Mouse (Mus musculus) kidney, embryonic 16.5 days (tissue): Measurements from ENCODE around the gene Luc7l2. TPM values are rescaled to one million over a fixed set of nuclear protein-coding genes. Genes with fewer than 3 reads are reported as not detected.
A peak's percentile ranks its signal among the peaks of the same experiment; 100 is the strongest.
"Not testable (repeated sequence)": the region's sequence is repeated elsewhere in the genome, so short reads cannot be mapped to it uniquely, and the experiment has no call there.

Experiments
- ATAC-seq: fragments of 200-750 bp; cut with Nextera tagmentation; 2 replicates; pipeline ENCODE4 v1.8.0; 2017; ENCODE audit warnings: moderate TSS enrichment; ENCODE audit not compliant: low FRiP score, low TSS enrichment
- H3K27ac ChIP-seq: fragments of 300-500 bp; sonication (generic); 2 replicates; pipeline ENCODE4 v1.5.1; 2014; ENCODE audit warnings: low read length
- H3K27me3 ChIP-seq: fragments of 300-500 bp; sonication (generic); 2 replicates; pipeline ENCODE4 v1.6.1; 2014; ENCODE audit warnings: low read length, control low read depth, mixed read lengths; ENCODE audit not compliant: insufficient read depth
- H3K36me3 ChIP-seq: fragments of 300-500 bp; sonication (generic); 2 replicates; pipeline ENCODE4 v1.6.1; 2014; ENCODE audit warnings: low read length, control low read depth, mixed read lengths; ENCODE audit not compliant: insufficient read depth
- H3K4me1 ChIP-seq: fragments of 300-500 bp; sonication (generic); 2 replicates; pipeline ENCODE4 v1.6.1; 2014; ENCODE audit warnings: low read length, control low read depth, mixed read lengths; ENCODE audit not compliant: insufficient read depth
- H3K4me2 ChIP-seq: fragments of 300-500 bp; sonication (generic); replicated peaks from 2 replicates; pipeline ENCODE4 v1.6.1; 2014; ENCODE audit warnings: low read depth, low read length
- H3K4me3 ChIP-seq: fragments of 300-500 bp; sonication (generic); 2 replicates; pipeline ENCODE4 v1.5.1; 2014; ENCODE audit warnings: mild to moderate bottlenecking, low read length
- H3K9ac ChIP-seq: fragments of 300-500 bp; sonication (generic); replicated peaks from 2 replicates; pipeline ENCODE4 v1.6.1; 2014; ENCODE audit warnings: low read length
- H3K9me3 ChIP-seq: fragments of 300-500 bp; sonication (generic); 2 replicates; pipeline ENCODE4 v1.6.1; 2016; ENCODE audit warnings: low read length, control low read depth
- WGBS: fragments of 180-500 bp; shearing (Covaris S2); extraction: QIAGEN DNeasy Blood & Tissue Kit; methylation state at CpG from one replicate; pipeline ENCODE4 v1.1.7; 2014; 5-methylcytosine and 5-hydroxymethylcytosine counted together
- polyA plus RNA-seq: library from polyadenylated mRNA; unstranded; fragments of >200 nt; fragmentation: Nextera tagmentation; extraction: Ambion mirVana; gene quantifications from 2 replicates; pipeline ENCODE4 v1.2.1, GENCODE M21; 2015

The Luc7l2 gene
- polyA plus RNA-seq, 1 experiment from 2014 or later: 28.6 TPM

GRCm38 (mm10) chr6:38534640-38535365 is 16.3 kb upstream of the Luc7l2 start:
- peak; percentile 84 for ATAC-seq
- WGBS: under 1% methylated on average over 53 of the region's 53 CpGs
- Histone ChIP-seq H3K9ac (peak overlapping the region; percentile 95), H3K9me3 (no peaks in the 10 kb centered on the region), H3K27ac (peak overlapping the region; percentile 99), H3K4me3 (peak overlapping the region; percentile 90), H3K36me3 (peaks cover 3% of the 10 kb centered on the region; the same call in 1 of the 2 replicates), H3K4me1 (peaks cover 11% of the 10 kb centered on the region), H3K27me3 (no peaks in the 10 kb centered on the region), H3K4me2 (peak overlapping the region; percentile 89)

- Histone ChIP-seq H3K4me3 (peak overlapping the region; percentile 90), H3K4me1 (peaks cover 11% of the 10 kb centered on the region), H3K27me3 (no peaks in the 10 kb centered on the region), H3K27ac (peak overlapping the region; percentile 99), H3K36me3 (peaks cover 8% of the 10 kb centered on the region), H3K9ac (peak overlapping the region; percentile 95), H3K9me3 (no peaks in the 10 kb centered on the region), H3K4me2 (peak overlapping the region; percentile 89)
- WGBS: under 1% methylated on average over 9 of the region's 9 CpGs
- no peak for ATAC-seq
These were observed 15.8 kb upstream of the Luc7l2 start for GRCm38 (mm10) chr6:38535366-38535690.

GRCm38 (mm10) chr6:38535788-38536187 is 15.3 kb upstream of the Luc7l2 start:
- Histone ChIP-seq H3K4me2 (peak overlapping the region; percentile 89), H3K27me3 (no peaks in the 10 kb centered on the region), H3K9me3 (no peaks in the 10 kb centered on the region), H3K4me3 (peak overlapping the region; percentile 90; the same call in 1 of the 2 replicates), H3K9ac (no peak overlapping the region), H3K36me3 (peaks cover 9% of the 10 kb centered on the region), H3K4me1 (peaks cover 11% of the 10 kb centered on the region), H3K27ac (no peak overlapping the region)
- ATAC-seq: no peak
- WGBS: 40% methylated on average over 1 of the region's 1 CpGs

GRCm38 (mm10) chr6:38544141-38544540 is 7.0 kb upstream of the Luc7l2 start:
- not testable (repeated sequence) for H3K9ac ChIP-seq, H3K27me3 ChIP-seq, H3K9me3 ChIP-seq, H3K4me2 ChIP-seq, ATAC-seq, H3K27ac ChIP-seq, H3K4me3 ChIP-seq, H3K4me1 ChIP-seq
- 96% methylated on average over 4 of the region's 5 CpGs for whole genome bisulfite sequencing
- peaks cover 13% of the 10 kb centered on the region for H3K36me3 ChIP-seq

- not testable (repeated sequence) for H3K4me1 ChIP-seq, H3K4me3 ChIP-seq, H3K9me3 ChIP-seq, H3K27ac ChIP-seq, H3K36me3 ChIP-seq, H3K4me2 ChIP-seq, ATAC-seq, H3K27me3 ChIP-seq, H3K9ac ChIP-seq
- 84% methylated on average over 2 of the region's 2 CpGs for WGBS
These were observed 4.1 kb upstream of the Luc7l2 start for GRCm38 (mm10) chr6:38547005-38547404.

- Histone ChIP-seq H3K4me2 (no peak overlapping the region), H3K9ac (no peak overlapping the region), H3K4me1 (no peaks in the 10 kb centered on the region), H3K9me3 (no peaks in the 10 kb centered on the region), H3K4me3 (no peak overlapping the region), H3K36me3 (no peaks in the 10 kb centered on the region), H3K27me3 (no peaks in the 10 kb centered on the region), H3K27ac (no peak overlapping the region)
- no peak for ATAC-seq
- 79% methylated on average over 1 of the region's 1 CpGs for WGBS
These were observed 3.4 kb upstream of the Luc7l2 start for GRCm38 (mm10) chr6:38547707-38548106.

GRCm38 (mm10) chr6:38548595-38548994 is 2.5 kb upstream of the Luc7l2 start:
- not testable (repeated sequence) for H3K27me3 ChIP-seq, H3K9me3 ChIP-seq, H3K36me3 ChIP-seq, H3K4me3 ChIP-seq, H3K4me1 ChIP-seq, H3K9ac ChIP-seq, ATAC-seq, H3K4me2 ChIP-seq, H3K27ac ChIP-seq
- WGBS: 85% methylated on average over 7 of the region's 7 CpGs

GRCm38 (mm10) chr6:38549840-38550239 is 1.3 kb upstream of the Luc7l2 start:
- H3K36me3 ChIP-seq, H3K9me3 ChIP-seq, H3K27me3 ChIP-seq, ATAC-seq: not testable (repeated sequence)
- Histone ChIP-seq H3K4me1 (peaks cover 12% of the 10 kb centered on the region; the same call in 1 of the 2 replicates), H3K27ac (peak overlapping the region; percentile 100), H3K9ac (peak overlapping the region; percentile 95), H3K4me3 (peak overlapping the region; percentile 85), H3K4me2 (peak overlapping the region; percentile 70)
- 82% methylated on average over 6 of the region's 6 CpGs for WGBS

- Histone ChIP-seq H3K4me3 (peak overlapping the region; percentile 85), H3K36me3 (no peaks in the 10 kb centered on the region), H3K9ac (peak overlapping the region; percentile 95), H3K27me3 (no peaks in the 10 kb centered on the region), H3K4me2 (peak overlapping the region; percentile 70), H3K4me1 (peaks cover 13% of the 10 kb centered on the region; the same call in 1 of the 2 replicates), H3K27ac (peak overlapping the region; percentile 100), H3K9me3 (no peaks in the 10 kb centered on the region)
- peak; percentile 57 for ATAC-seq
- WGBS: 5% methylated on average over 28 of the region's 28 CpGs
These were observed 678 bp upstream of the Luc7l2 start for GRCm38 (mm10) chr6:38550250-38551061.
